Mouse (Mus musculus) CH12.LX (cell line): ENCODE measurements at regions not wholly inside any gene's neighbourhood (a gene's known extent, or its start where the extent isn't known, plus 50 kb on each side); places are given as distances from the start of the nearest gene placed in this dataset.

ENCODE experiments used
- DNase-seq: peaks from one replicate; pipeline ENCODE4 v3.0.0-alpha.2; 2013; ENCODE audit errors: extremely low read depth
- H3K27ac ChIP-seq: 2 replicates; pipeline ENCODE4 v1.5.1; 2012; ENCODE audit warnings: low read depth, mild to moderate bottlenecking, control low read depth, moderate library complexity; ENCODE audit not compliant: insufficient read depth
- H3K27me3 ChIP-seq: replicated peaks from 2 replicates; pipeline ENCODE3; 2012; ENCODE audit warnings: inconsistent platforms
- H3K36me3 ChIP-seq, 2 experiments: replicated peaks in 1 of 2; 2 replicates each; pipeline versions ENCODE3 to v1.6.1; 2012; ENCODE audit warnings: inconsistent platforms in 1 of 2, low read length in 1 of 2, mild to moderate bottlenecking in 1 of 2, mixed read lengths in 1 of 2, moderate library complexity in 1 of 2; ENCODE audit not compliant: control insufficient read depth in 1 of 2, insufficient read depth in 1 of 2
- H3K4me1 ChIP-seq, 2 experiments: 2 replicates each; pipeline ENCODE4 v1.6.1; 2012; ENCODE audit warnings: inconsistent platforms in 1 of 2, moderate library complexity in 1 of 2; ENCODE audit not compliant: insufficient read depth in 2 of 2, control insufficient read depth in 1 of 2
- H3K4me2 ChIP-seq: 2 replicates; pipeline ENCODE4 v1.6.1; 2012; ENCODE audit warnings: low read depth, mild to moderate bottlenecking, control low read depth; ENCODE audit not compliant: poor library complexity, insufficient read depth, severe bottlenecking
- H3K4me3 ChIP-seq, 3 experiments: fragments of 150-350 bp in 1 of 3; sonication (generic) in 1 of 3; replicated peaks in 1 of 3; 2 replicates each; pipeline versions ENCODE3 to v1.5.1; 2011 to 2012; ENCODE audit warnings: low read depth in 2 of 3, low read length in 2 of 3, mild to moderate bottlenecking in 2 of 3, moderate library complexity in 2 of 3, control low read depth in 1 of 3, improper control_type of control experiment in 1 of 3, inconsistent platforms in 1 of 3, mixed read lengths in 1 of 3; ENCODE audit not compliant: poor library complexity in 1 of 3
- H3K79me2 ChIP-seq: replicated peaks from 2 replicates; pipeline ENCODE4 v1.6.1; 2012; ENCODE audit warnings: mild to moderate bottlenecking, moderate library complexity; ENCODE audit not compliant: control insufficient read depth, poor library complexity, insufficient read depth, severe bottlenecking; ENCODE audit errors: extremely low read depth
- H3K9ac ChIP-seq: 2 replicates; pipeline ENCODE4 v1.6.1; 2012; ENCODE audit warnings: low read depth, mild to moderate bottlenecking, control low read depth, moderate library complexity; ENCODE audit not compliant: insufficient read depth
- H3K9me3 ChIP-seq: replicated peaks from 2 replicates; pipeline ENCODE3; 2012; ENCODE audit warnings: low read length, inconsistent platforms, mixed read lengths
- E2F4 ChIP-seq: IDR thresholded peaks from 2 replicates; pipeline ENCODE4 v1.6.1; 2011; ENCODE audit warnings: low read depth, low read length, improper control_type of control experiment; ENCODE audit not compliant: insufficient replicate concordance
- ELF1 ChIP-seq: IDR thresholded peaks from 2 replicates; pipeline ENCODE4 v1.6.1; 2014; ENCODE audit warnings: low read depth, mild to moderate bottlenecking, inconsistent platforms, low read length, improper control_type of control experiment
- EP300 ChIP-seq: IDR thresholded peaks from 2 replicates; pipeline ENCODE4 v1.6.1; 2011; ENCODE audit warnings: low read length, improper control_type of control experiment
- ETS1 ChIP-seq: conservative IDR thresholded peaks from 2 replicates; pipeline ENCODE4 v1.6.1; 2012; ENCODE audit warnings: low read depth, mild to moderate bottlenecking, inconsistent platforms, low read length, improper control_type of control experiment, moderate library complexity
- GABPA ChIP-seq: IDR thresholded peaks from 2 replicates; pipeline ENCODE4 v1.6.1; 2012; ENCODE audit warnings: low read depth, low read length, improper control_type of control experiment, inconsistent platforms; ENCODE audit not compliant: insufficient replicate concordance
- JUND ChIP-seq: conservative IDR thresholded peaks from 2 replicates; pipeline ENCODE4 v1.6.1; 2011; ENCODE audit warnings: low read depth, low read length, improper control_type of control experiment
- KAT2A ChIP-seq: IDR thresholded peaks from 2 replicates; pipeline ENCODE4 v1.6.1; 2012; ENCODE audit warnings: low read length, improper control_type of control experiment, inconsistent platforms; ENCODE audit not compliant: insufficient replicate concordance
- MEF2A ChIP-seq: IDR thresholded peaks from 2 replicates; pipeline ENCODE4 v1.6.1; 2014; ENCODE audit warnings: low read depth, mild to moderate bottlenecking, inconsistent platforms, low read length, improper control_type of control experiment, borderline replicate concordance
- MYC ChIP-seq: IDR thresholded peaks from 2 replicates; pipeline ENCODE4 v1.6.1; 2011; ENCODE audit warnings: low read depth, mild to moderate bottlenecking, improper control_type of control experiment, low read length
- NELFE ChIP-seq: IDR thresholded peaks from 2 replicates; pipeline ENCODE4 v1.6.1; 2011; ENCODE audit warnings: low read depth, low read length, improper control_type of control experiment
- POLR2AphosphoS2 ChIP-seq: IDR thresholded peaks from 2 replicates; pipeline ENCODE4 v1.6.1; 2011; ENCODE audit warnings: low read depth, low read length, improper control_type of control experiment
- RCOR1 ChIP-seq: conservative IDR thresholded peaks from 2 replicates; pipeline ENCODE4 v1.6.1; 2012; ENCODE audit warnings: low read depth, mild to moderate bottlenecking, inconsistent platforms, low read length, improper control_type of control experiment
- SIN3A ChIP-seq: IDR thresholded peaks from 2 replicates; pipeline ENCODE4 v1.6.1; 2012; ENCODE audit warnings: low read length, improper control_type of control experiment, inconsistent platforms
- SMC3 ChIP-seq: IDR thresholded peaks from 2 replicates; pipeline ENCODE4 v1.6.1; 2011; ENCODE audit warnings: low read depth, low read length, improper control_type of control experiment
- TBP ChIP-seq: conservative IDR thresholded peaks from 2 replicates; pipeline ENCODE4 v1.6.1; 2011; ENCODE audit warnings: low read depth, low read length, improper control_type of control experiment
- TCF12 ChIP-seq: IDR thresholded peaks from 2 replicates; pipeline ENCODE4 v1.6.1; 2014; ENCODE audit warnings: low read depth, mild to moderate bottlenecking, inconsistent platforms, low read length, improper control_type of control experiment
- UBTF ChIP-seq: IDR thresholded peaks from 2 replicates; pipeline ENCODE4 v1.6.1; 2012; ENCODE audit warnings: low read depth, mild to moderate bottlenecking, inconsistent platforms, low read length, improper control_type of control experiment, moderate library complexity
- USF1 ChIP-seq: IDR thresholded peaks from 2 replicates; pipeline ENCODE4 v1.6.1; 2014; ENCODE audit warnings: low read depth, mild to moderate bottlenecking, inconsistent platforms, low read length, improper control_type of control experiment
- ZC3H11A ChIP-seq: IDR thresholded peaks from 2 replicates; pipeline ENCODE4 v1.6.1; 2012; ENCODE audit warnings: low read depth, mild to moderate bottlenecking, inconsistent platforms, low read length, improper control_type of control experiment
- ZNF384 ChIP-seq: IDR thresholded peaks from 2 replicates; pipeline ENCODE4 v1.6.1; 2012; ENCODE audit warnings: low read depth, low read length, improper control_type of control experiment, inconsistent platforms
- dilution Hi-C: fragments of 300-500 bp; cut with MboI; formaldehyde crosslinking; loops from 2 replicates; pipeline ENCODE4 v1.14.3; 2020; ENCODE audit warnings: low sequenced_read_pairs; ENCODE audit not compliant: extremely low pct_unique_long_range_greater_than_20kb, extremely low pct_ligation_motif_present
- in situ Hi-C: fragments of 300-500 bp; cut with MboI; formaldehyde crosslinking; loops from 3 replicates; pipeline ENCODE4 v1.14.3; 2019; ENCODE audit warnings: low sequenced_read_pairs, low pct_ligation_motif_present, low pct_unique_long_range_greater_than_20kb, mixed read lengths

GRCm38 (mm10) chr11:17655840-17656239 is 297.8 kb downstream of the Etaa1 start:
- Histone ChIP-seq H3K36me3 (no peaks in the 10 kb centered on the region), H3K79me2 (no peaks in the 10 kb centered on the region), H3K9ac (no peak overlapping the region), H3K4me3 (no peak overlapping the region), H3K9me3 (no peaks in the 10 kb centered on the region), H3K27me3 (no peaks in the 10 kb centered on the region), H3K27ac (no peak overlapping the region), H3K4me2 (no peak overlapping the region), H3K4me1 (peaks cover 0 to 2% of the 10 kb centered on the region in 2 experiments; a peak in 1 of 4 replicates)
- dilution Hi-C loops: no loop called here
- DNase-seq: no peak
- TF ChIP-seq EP300: no peak
- no peak for TF ChIP-seq MYC
- no peak for TF ChIP-seq TCF12
- in situ Hi-C loops: no loop called here

GRCm38 (mm10) chr11:17657720-17658119 is 296.0 kb downstream of the Etaa1 start:
- no peaks in the 10 kb centered on the region for H3K27me3 ChIP-seq
- TF ChIP-seq SIN3A: no peak
- TF ChIP-seq KAT2A: no peak
- no peak for TF ChIP-seq POLR2AphosphoS2
- TF ChIP-seq E2F4: no peak
- no peak for TF ChIP-seq UBTF
- no peak for TF ChIP-seq ELF1
- no peak for TF ChIP-seq ETS1
- no peak for TF ChIP-seq ZNF384
- TF ChIP-seq RCOR1: no peak
- no peak for TF ChIP-seq ZC3H11A
- no peak for TF ChIP-seq GABPA
- no peak for TF ChIP-seq TBP
- no peak for TF ChIP-seq SMC3
- no peak for TF ChIP-seq NELFE
- TF ChIP-seq USF1: no peak
- no peak for TF ChIP-seq MEF2A
- TF ChIP-seq JUND: no peak
- DNase-seq: no peak
- H3K36me3 ChIP-seq: no peaks in the 10 kb centered on the region
- dilution Hi-C loops (no loop called here), in situ Hi-C loops (no loop called here)
- H3K27ac ChIP-seq: no peak overlapping the region
- H3K9me3 ChIP-seq: no peaks in the 10 kb centered on the region
- no peak overlapping the region for H3K4me3 ChIP-seq
- H3K9ac ChIP-seq: no peak overlapping the region
- H3K79me2 ChIP-seq: no peaks in the 10 kb centered on the region
- H3K4me2 ChIP-seq: no peak overlapping the region
- H3K4me1 ChIP-seq: peaks cover 0 to 2% of the 10 kb centered on the region in 2 experiments; a peak in 1 of 4 replicates
